10 mouse cellular contexts compared by ENCODE assay signal in genomic region chr4:151216553-151217292, GRCm38 (mm10).
DNase-seq lines count a peak whose midpoint lies in the region; TF ChIP-seq lines count a peak whose summit lies in the region.
"Had no signal": no experiment of that assay in that cellular context is flagged by ENCODE, and none has a peak within 500 bp of the region (broad histone marks: within the 10 kb centered on the region; RNA-seq: fewer than 3 reads in every experiment).

No protein-coding gene starts in this region.

- no peak overlapping the region for H3K4me3 ChIP-seq in E14TG2a.4 (replicated peaks; ENCODE audit: low read length)
- H3K4me3 ChIP-seq: limb, embryonic 13.5 days had no signal

- DNase-seq in kidney, postnatal 4 days, result peak; percentile 48 to 62
- no peak for DNase-seq in kidney, adult 11 months
- DNase-seq in brain, adult 2 months (ENCODE audit: low read depth, low spot score), result peak; percentile 56
- DNase-seq in lung, postnatal 10 days, result peak; percentile 54
- DNase-seq in yolk sac, embryonic 10.5 days (ENCODE audit: low spot score), result no peak
- no peak for DNase-seq in ovary, postnatal 10 days (ENCODE audit: low spot score)
- no peak for DNase-seq in adrenal gland, postnatal 4 days (ENCODE audit: low spot score in 2 of 2)
- DNase-seq: heart, postnatal 10 days had no signal

- H3K9me3 ChIP-seq in E14TG2a.4 (ENCODE audit: low read length), result no peaks in the 10 kb centered on the region

- 0 out of 2 replicates have a peak, but pooled peaks cover 11% of the 10 kb centered on the region for H3K4me1 ChIP-seq in E14TG2a.4 (replicated peaks; ENCODE audit: low read depth, low read length)

- H3K36me3 ChIP-seq in E14TG2a.4 (ENCODE audit: insufficient read depth, low read length), result no peaks in the 10 kb centered on the region
- H3K36me3 ChIP-seq: limb, embryonic 13.5 days had no signal

- peak; percentile 71 for TF ChIP-seq CTCF in E14TG2a.4 (conservative IDR thresholded peaks at IDR 0.05; ENCODE audit: low read length)

- no peaks in the 10 kb centered on the region; the same call in 1 of the 2 replicates for H3K27me3 ChIP-seq in E14TG2a.4 (ENCODE audit: insufficient read depth, low read length)
- H3K27me3 ChIP-seq: limb, embryonic 13.5 days had no signal

Comparison
In these comparisons a context has a peak if more than half of its experiments do, and no peak if none do; other contexts are left out.
1. DNase-seq: peak in kidney, postnatal 4 days (2 of 2), brain, adult 2 months (single experiment) and lung, postnatal 10 days (single experiment); none in kidney, adult 11 months (single experiment), yolk sac, embryonic 10.5 days (single experiment), ovary, postnatal 10 days (single experiment) and adrenal gland, postnatal 4 days (0 of 2).